Mouse (Mus musculus): ENCODE results near the gene Pogk.

GRCm38 (mm10) chr1:166385431-166385830, 24.2 kb downstream of the Pogk start:
- TF ChIP-seq CTCF (IDR thresholded peaks at IDR 0.05; ENCODE audit: low read depth) (no peak), EP300 (IDR thresholded peaks at IDR 0.05; ENCODE audit: low read depth) (no peak)
